Mouse (Mus musculus): Measurements from ENCODE around the gene Thsd7b. TPM values are rescaled to one million over a fixed set of nuclear protein-coding genes. Genes with fewer than 3 reads are reported as not detected.
"Not testable (repeated sequence)": the region's sequence is repeated elsewhere in the genome, so short reads cannot be mapped to it uniquely, and the experiment has no call there.

Thsd7b gene
- total and polyA plus RNA-seq, 3 experiments, result 0.08 to 0.23 (median 0.12) TPM

- Histone ChIP-seq H3K4me1 (ENCODE audit: control insufficient read depth, insufficient read depth, low read length) (no peaks in the 10 kb centered on the region), H3K27ac (no peak overlapping the region), H3K27me3 (ENCODE audit: control insufficient read depth, insufficient read depth, low read length) (no peaks in the 10 kb centered on the region), H3K9ac (ENCODE audit: low read depth, low read length) (no peak overlapping the region), H3K4me3 (no peak overlapping the region), H3K79me2 (replicated peaks; ENCODE audit: control insufficient read depth, insufficient read depth, low read length) (no peaks in the 10 kb centered on the region), H3K36me3 (ENCODE audit: control insufficient read depth, insufficient read depth, low read length) (no peaks in the 10 kb centered on the region)
- intact Hi-C loops (cut with DNase I), result no loop called here
- DNase-seq, result no peak
- TF ChIP-seq EP300 (IDR thresholded peaks at IDR 0.05; ENCODE audit: insufficient read depth, low read depth, low read length), result no peak
- TF ChIP-seq POLR2A (IDR thresholded peaks at IDR 0.05; ENCODE audit: insufficient read depth, low read depth, low read length), result no peak
- 46% methylated on average over 1 of the region's 1 CpGs for WGBS
Measured at GRCm38 (mm10) chr1:129616080-129616479, 343.0 kb downstream of the Thsd7b start.

GRCm38 (mm10) chr1:129619440-129620301 is 346.6 kb downstream of the Thsd7b start:
- WGBS, result 76% methylated on average over 7 of the region's 7 CpGs

GRCm38 (mm10) chr1:129624519-129624918 is 351.4 kb downstream of the Thsd7b start:
- no peaks in the 10 kb centered on the region for H3K27me3 ChIP-seq (ENCODE audit: control insufficient read depth, insufficient read depth, low read length)
- no peak for DNase-seq
- no peak overlapping the region for H3K4me3 ChIP-seq
- no peak for TF ChIP-seq CTCF (IDR thresholded peaks at IDR 0.05)
- no peak for TF ChIP-seq POLR2A (IDR thresholded peaks at IDR 0.05; ENCODE audit: insufficient read depth, low read depth, low read length)
- no peak for TF ChIP-seq EP300 (IDR thresholded peaks at IDR 0.05; ENCODE audit: insufficient read depth, low read depth, low read length)
- no peaks in the 10 kb centered on the region for H3K36me3 ChIP-seq (ENCODE audit: control insufficient read depth, insufficient read depth, low read length)
- intact Hi-C loops (cut with DNase I), result no loop called here
- no peaks in the 10 kb centered on the region for H3K4me1 ChIP-seq (ENCODE audit: control insufficient read depth, insufficient read depth, low read length)
- no peak overlapping the region for H3K27ac ChIP-seq
- no peak overlapping the region for H3K9ac ChIP-seq (ENCODE audit: low read depth, low read length)
- WGBS, result 61% methylated on average over 6 of the region's 6 CpGs
- no peaks in the 10 kb centered on the region for H3K79me2 ChIP-seq (replicated peaks; ENCODE audit: control insufficient read depth, insufficient read depth, low read length)

More at GRCm38 (mm10) chr1:129619440-129620301, 346.6 kb downstream of the Thsd7b start:
- Histone ChIP-seq H3K4me3 (no peak overlapping the region), H3K27ac (no peak overlapping the region), H3K27me3 (ENCODE audit: control insufficient read depth, insufficient read depth, low read length) (no peaks in the 10 kb centered on the region), H3K36me3 (ENCODE audit: control insufficient read depth, insufficient read depth, low read length) (no peaks in the 10 kb centered on the region), H3K9ac (ENCODE audit: low read depth, low read length) (no peak overlapping the region), H3K79me2 (replicated peaks; ENCODE audit: control insufficient read depth, insufficient read depth, low read length) (no peaks in the 10 kb centered on the region), H3K4me1 (ENCODE audit: control insufficient read depth, insufficient read depth, low read length) (no peaks in the 10 kb centered on the region)
- DNase-seq, result no peak
- no peak for TF ChIP-seq POLR2A (IDR thresholded peaks at IDR 0.05; ENCODE audit: insufficient read depth, low read depth, low read length)
- TF ChIP-seq CTCF (IDR thresholded peaks at IDR 0.05), result no peak
- no peak for TF ChIP-seq EP300 (IDR thresholded peaks at IDR 0.05; ENCODE audit: insufficient read depth, low read depth, low read length)
- intact Hi-C loops (cut with DNase I), result no loop called here

GRCm38 (mm10) chr1:129635146-129635545 is 362.0 kb downstream of the Thsd7b start:
- intact Hi-C loops (cut with DNase I), result no loop called here
- no peak overlapping the region for H3K9ac ChIP-seq (ENCODE audit: low read depth, low read length)
- WGBS, result 70% methylated on average over 4 of the region's 4 CpGs
- no peaks in the 10 kb centered on the region for H3K27me3 ChIP-seq (ENCODE audit: control insufficient read depth, insufficient read depth, low read length)
- H3K79me2 ChIP-seq (replicated peaks; ENCODE audit: control insufficient read depth, insufficient read depth, low read length), result no peaks in the 10 kb centered on the region
- H3K36me3 ChIP-seq (ENCODE audit: control insufficient read depth, insufficient read depth, low read length), result no peaks in the 10 kb centered on the region
- no peak for TF ChIP-seq CTCF (IDR thresholded peaks at IDR 0.05)
- TF ChIP-seq POLR2A (IDR thresholded peaks at IDR 0.05; ENCODE audit: insufficient read depth, low read depth, low read length), result no peak
- no peak for TF ChIP-seq EP300 (IDR thresholded peaks at IDR 0.05; ENCODE audit: insufficient read depth, low read depth, low read length)
- DNase-seq, result no peak
- no peaks in the 10 kb centered on the region for H3K4me1 ChIP-seq (ENCODE audit: control insufficient read depth, insufficient read depth, low read length)
- H3K27ac ChIP-seq, result no peak overlapping the region
- H3K4me3 ChIP-seq, result no peak overlapping the region

- no peak for TF ChIP-seq EP300 (IDR thresholded peaks at IDR 0.05; ENCODE audit: insufficient read depth, low read depth, low read length)
- TF ChIP-seq CTCF (IDR thresholded peaks at IDR 0.05), result no peak
- no peak for TF ChIP-seq POLR2A (IDR thresholded peaks at IDR 0.05; ENCODE audit: insufficient read depth, low read depth, low read length)
- intact Hi-C loops (cut with DNase I), result no loop called here
- Histone ChIP-seq H3K36me3 (ENCODE audit: control insufficient read depth, insufficient read depth, low read length) (no peaks in the 10 kb centered on the region), H3K4me1 (ENCODE audit: control insufficient read depth, insufficient read depth, low read length) (no peaks in the 10 kb centered on the region), H3K4me3 (no peak overlapping the region), H3K27ac (no peak overlapping the region), H3K27me3 (ENCODE audit: control insufficient read depth, insufficient read depth, low read length) (no peaks in the 10 kb centered on the region), H3K9ac (ENCODE audit: low read depth, low read length) (no peak overlapping the region), H3K79me2 (replicated peaks; ENCODE audit: control insufficient read depth, insufficient read depth, low read length) (no peaks in the 10 kb centered on the region)
- 77% methylated on average over 8 of the region's 8 CpGs for WGBS
- no peak for DNase-seq
Measured at GRCm38 (mm10) chr1:129644252-129644861, 371.3 kb downstream of the Thsd7b start.

GRCm38 (mm10) chr1:129651448-129651847 is 378.3 kb downstream of the Thsd7b start:
- H3K36me3 ChIP-seq (ENCODE audit: control insufficient read depth, insufficient read depth, low read length); H3K27ac ChIP-seq; H3K4me3 ChIP-seq; H3K9ac ChIP-seq (ENCODE audit: low read depth, low read length); H3K27me3 ChIP-seq (ENCODE audit: control insufficient read depth, insufficient read depth, low read length); DNase-seq; intact Hi-C loops (cut with DNase I); H3K4me1 ChIP-seq (ENCODE audit: control insufficient read depth, insufficient read depth, low read length); H3K79me2 ChIP-seq (replicated peaks; ENCODE audit: control insufficient read depth, insufficient read depth, low read length): not testable (repeated sequence)
- 89% methylated on average over 6 of the region's 6 CpGs for WGBS
